Mouse (Mus musculus): ENCODE data around the gene Gm37419.

GRCm38 (mm10) chr16:23991846-23992580, 3.7 kb downstream of the Gm37419 start:
- TF ChIP-seq POLR2A (IDR thresholded peaks at IDR 0.05; ENCODE audit: borderline replicate concordance, insufficient read depth, low read length) (no peak), CTCF (IDR thresholded peaks at IDR 0.05; ENCODE audit: borderline replicate concordance, insufficient read depth, low read depth, low read length) (no peak)
